Mouse (Mus musculus) thymus, postnatal 10 days (tissue): ENCODE measurements around the gene Maml2.

Experiments
- DNase-seq, 2 experiments: peaks; one replicate each; pipeline ENCODE4 v3.0.0; 2021; ENCODE audit warnings: low spot score in 2 of 2

The Maml2 gene

DNA sequence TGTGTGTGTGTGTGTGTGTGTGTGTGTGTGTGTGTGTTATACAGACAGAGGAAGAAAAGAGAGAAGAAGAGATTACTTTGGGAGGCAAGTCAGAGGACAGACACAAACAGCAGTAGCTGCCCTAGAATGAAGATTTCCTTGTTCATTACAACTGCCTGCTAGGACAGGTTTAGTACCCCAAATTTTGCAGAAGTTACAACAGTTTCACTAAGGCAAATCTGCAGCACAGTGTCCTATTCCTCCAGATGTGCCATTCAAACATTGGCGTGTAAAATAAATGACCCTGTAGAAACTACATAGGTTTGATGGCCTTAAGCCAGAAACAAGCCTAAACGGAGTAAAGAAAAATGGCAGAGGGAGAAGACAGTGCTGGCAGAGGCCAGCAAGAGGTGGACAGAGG lies 195.1 kb downstream of the Maml2 start:
- no peak for DNase-seq

DNA sequence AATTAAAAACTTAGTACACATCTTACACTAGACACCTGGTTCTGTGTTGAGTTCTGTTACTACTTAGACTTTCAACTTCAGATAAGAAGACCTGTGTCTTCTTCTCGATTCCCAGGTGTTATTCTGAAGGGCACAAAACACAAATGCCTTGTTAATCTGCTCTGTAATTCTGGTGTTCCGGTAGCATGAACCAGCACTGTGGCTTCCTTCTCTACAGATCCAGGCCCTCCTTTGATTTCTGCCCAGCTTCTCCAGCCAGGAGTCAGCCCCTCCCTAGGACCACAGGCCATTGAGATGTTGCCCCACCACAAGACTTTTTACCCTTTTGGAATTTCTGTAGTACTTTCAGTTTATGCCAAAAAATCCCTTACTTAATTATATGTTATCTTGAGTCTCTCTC lies 196.0 kb downstream of the Maml2 start:
- no peak for DNase-seq

DNA sequence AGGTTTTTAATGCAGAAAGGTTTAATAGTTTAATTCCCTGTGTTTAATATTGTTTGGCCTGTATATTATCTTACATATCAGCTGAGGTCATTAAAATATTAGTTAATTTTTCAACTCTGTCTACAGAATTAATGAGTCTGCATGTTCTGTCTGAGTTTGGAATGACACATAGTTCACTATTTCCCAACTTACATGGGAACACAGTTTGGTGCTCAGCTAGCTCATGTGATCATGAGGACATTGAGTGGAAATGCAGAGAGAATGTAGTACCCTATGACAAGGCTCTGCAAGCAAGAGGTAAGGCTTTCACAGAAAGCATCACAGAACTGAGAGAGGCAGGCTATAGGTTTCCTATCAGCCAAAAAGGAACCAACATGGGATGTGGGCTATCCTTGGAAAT lies 197.8 kb downstream of the Maml2 start:
- DNase-seq, result no peak

DNA sequence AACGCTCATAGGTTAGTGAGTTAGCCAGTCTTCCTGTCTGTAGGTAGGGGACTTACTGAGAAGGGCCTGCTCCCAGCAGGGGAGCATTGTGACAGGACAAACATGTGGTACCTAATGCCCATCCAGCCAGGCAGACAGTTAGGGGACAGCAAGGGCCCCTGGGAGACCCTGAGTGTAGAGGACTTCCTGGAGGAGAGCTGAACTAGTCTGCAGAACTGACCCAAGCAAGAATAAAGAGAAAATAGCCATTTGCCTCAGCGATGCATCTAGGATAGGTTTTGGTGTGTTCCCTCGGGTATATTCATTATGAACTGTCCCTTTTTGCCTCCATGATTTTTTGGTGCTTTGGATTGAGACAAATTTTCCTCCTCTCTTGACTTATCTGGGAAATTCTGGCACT lies 199.3 kb downstream of the Maml2 start:
- no peak for DNase-seq

DNA sequence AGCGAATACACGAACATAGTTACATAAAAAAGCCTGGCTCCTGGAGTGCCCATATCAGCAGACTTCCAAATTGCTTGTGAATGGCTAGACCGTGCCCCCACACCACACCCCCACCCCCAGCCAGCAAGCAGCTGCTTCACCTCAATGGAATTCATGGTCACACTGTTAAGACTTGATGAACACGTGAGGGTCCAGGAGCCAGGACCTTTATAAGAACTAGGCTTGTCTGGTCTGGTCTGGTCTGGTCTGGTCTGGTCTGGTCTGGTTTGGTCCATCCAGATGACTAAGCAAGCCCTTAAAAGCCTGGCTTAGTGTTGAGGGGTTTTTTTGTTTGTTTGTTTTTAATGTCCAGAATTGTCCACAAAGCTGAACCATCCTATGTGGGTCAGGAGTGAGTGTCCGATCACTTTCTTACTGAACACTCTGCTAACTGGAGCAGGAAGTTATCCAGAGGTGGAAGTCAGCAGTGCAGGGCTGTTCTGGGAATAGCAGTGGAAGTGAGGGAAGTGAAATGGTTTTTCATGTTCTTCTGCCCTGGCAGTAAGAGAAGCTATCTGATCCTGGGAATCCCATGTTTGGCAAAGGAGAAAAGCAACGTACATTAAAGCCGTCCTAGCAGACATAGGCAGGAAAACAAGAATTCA lies 200.1 kb downstream of the Maml2 start:
- DNase-seq, result no peak

DNA sequence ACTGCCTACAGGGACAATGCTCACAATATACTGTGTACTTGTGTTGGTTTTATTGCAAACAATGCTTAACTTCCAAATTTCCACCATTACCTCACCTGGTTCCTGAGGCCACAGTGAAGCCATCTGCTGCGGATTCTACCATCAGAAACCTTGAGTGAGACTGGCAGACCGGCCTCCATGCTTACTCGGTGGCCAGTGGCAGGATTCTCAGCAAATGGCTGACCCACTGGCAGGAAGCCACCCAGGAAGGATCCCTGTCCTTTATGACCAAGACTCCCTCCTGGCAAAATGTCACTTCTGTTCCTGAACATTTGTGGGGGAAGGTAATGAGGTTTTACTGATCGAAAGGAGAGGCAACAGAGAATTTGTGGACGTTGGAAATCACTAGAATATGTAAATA lies 202.3 kb downstream of the Maml2 start:
- DNase-seq, result no peak

DNA sequence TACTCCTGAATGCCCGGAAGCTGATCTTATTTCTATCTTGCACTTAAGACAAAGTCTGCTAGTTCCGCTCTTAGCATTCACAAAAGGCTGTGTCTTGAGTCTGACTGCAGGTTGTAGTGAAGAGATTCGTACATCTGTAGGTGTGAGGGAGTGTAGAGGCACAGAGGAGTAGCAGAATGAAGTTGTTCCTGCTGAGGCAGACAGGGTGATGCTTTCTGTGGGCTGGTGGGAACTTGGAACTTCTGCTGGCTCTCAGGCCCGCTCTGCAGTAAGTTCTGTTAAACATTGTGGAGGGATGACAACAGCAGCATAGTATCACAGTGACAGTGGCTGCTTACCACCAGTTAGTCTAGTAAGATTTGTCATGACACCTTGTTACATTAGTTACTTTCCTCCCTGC lies 207.3 kb downstream of the Maml2 start:
- DNase-seq, result no peak

DNA sequence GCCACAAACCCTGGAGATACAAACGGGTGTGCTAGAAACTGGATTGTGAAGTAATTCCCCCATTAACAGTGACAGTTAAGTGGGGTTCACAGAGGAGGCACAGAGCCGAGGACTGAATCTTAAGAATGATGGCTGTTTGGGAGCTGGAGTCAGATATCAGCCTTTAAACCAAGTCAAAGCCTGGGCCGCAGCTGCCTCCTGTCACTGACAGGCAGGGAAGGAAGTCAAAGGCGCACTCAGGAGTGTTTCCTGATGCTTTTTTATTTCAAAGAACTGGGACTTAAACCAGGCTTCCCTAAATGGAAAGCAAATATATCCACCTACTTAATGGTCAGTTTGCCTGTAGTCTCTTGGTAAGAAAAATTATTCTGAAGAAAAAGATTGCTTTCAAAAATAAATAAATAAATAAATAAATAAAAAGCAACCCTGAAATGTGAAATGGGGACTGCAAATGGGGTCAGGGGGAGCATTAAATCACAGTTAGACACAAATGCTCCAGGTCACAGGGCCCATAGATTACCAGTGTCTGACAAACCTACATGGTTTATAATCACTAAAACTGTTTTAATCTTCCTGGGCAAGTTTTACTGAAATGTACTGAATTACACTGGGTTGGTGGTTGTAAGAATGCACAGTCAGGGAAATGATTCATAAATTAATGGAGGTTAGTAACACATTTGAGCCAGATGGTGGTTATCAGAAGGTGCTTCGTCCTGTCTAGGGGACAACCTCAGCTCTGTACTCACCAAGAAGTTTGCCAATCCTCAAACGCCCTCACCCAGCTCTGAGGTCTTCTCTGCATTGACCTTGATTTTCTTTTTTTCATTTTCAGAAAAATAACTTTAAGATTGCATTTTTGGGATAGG lies 209.4 kb downstream of the Maml2 start:
- DNase-seq, result no peak

DNA sequence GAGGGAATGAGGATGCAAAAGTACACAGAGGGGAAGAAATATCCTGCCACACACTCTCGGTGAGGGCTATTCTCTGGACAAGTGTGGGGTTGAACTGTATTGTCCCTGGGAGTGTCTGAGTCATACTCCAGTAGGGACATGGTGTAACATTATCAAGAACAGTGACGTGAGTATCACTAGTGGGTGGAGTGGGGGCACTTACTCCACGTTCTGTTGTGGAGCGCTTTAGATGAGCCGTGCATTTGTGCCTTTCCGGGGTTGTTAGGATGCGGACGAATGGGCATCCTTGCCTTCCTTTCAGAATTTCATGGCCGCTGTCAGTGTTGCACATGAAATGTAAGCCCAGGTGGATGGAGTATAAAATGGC lies 210.0 kb downstream of the Maml2 start:
- no peak for DNase-seq

DNA sequence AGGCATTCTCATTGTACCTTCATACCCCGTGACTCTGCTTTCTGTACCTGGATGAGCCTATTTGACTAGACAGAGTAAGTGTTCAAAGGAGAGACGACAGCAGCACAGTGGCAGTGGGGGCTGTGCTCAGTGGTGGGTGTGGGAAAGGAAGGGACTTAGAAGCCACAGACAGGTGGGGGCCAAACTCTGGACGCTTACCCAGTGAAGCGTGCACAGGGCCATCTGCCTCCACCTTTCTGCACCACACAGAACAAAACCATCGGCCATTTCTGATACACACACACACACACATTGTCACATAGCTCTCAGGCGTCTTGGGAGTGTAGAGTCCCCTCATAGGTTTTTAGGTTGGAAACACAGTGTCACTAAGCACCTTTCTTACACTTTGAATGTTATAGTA lies 212.0 kb downstream of the Maml2 start:
- DNase-seq, result no peak

DNA sequence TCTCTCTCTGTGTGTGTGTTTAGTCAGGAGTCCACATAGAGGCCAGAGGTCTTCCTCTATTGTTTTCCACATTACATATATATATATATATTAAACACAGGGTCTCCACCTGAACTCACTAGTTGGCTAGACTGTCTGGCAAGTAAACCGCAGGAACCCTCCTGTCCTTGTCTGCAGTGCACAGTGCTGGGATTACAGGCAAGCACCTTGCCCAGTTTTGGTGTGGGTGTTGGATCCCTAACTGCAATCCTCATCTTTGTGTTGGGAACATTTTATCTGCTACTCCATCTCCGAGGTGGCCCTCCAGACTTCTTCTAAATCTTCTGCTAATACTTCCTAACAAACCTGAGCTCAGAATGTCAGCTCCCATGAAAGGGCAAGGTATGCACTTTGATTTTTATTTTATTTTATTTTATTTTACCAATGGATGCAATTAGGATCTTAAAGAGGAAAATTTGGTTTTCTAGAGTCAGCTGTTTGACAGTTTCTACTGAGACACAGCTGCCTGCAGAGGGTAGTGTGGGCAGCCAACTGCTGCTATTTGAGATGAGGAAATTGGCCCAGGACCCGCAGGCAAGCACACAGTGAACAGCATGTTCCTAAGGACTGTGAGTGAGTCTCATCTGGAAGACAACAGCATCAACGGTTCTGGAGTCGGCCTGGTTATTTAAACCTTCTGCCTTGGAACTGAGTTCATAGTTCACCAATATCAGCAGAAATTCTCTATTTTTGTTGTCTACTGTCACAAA lies 213.0 kb downstream of the Maml2 start:
- no peak for DNase-seq

DNA sequence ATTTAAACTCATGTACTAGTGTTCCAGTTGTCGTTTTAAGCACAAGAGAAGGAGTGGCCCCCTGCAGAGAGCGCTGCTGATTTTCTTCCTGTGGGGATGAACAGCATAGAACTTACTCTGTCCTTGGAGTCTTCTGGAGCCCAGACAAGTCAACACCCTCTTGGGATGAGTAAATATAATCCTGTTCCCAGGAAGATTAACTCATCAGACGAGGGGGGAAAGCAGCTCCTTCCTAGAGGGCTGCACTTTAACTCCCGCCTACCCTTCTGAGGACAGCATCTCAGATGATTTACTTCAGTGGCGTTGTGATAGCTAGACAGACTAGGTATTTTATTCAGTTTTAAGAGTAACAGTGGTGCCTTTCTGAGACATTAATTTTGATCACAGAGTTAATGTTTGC lies 215.4 kb downstream of the Maml2 start:
- DNase-seq, result no peak

DNA sequence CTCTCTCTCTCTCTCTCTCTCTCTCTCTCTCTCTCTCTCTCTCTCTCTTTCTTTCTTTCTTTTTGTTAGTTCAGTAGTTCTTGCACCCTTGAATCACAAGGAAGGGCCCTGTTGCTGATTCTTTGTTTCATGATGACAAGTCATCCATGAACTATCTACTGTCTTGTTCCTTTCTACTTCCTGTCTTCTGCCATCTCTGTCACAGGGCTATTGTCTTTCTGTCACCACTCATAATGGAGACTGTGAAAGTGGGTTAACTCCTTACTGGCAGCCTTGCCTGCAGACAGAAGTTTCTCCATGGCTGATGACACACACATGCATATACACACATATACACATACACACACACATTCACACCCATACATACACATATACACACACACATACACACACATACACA lies 216.7 kb downstream of the Maml2 start:
- DNase-seq, result no peak

DNA sequence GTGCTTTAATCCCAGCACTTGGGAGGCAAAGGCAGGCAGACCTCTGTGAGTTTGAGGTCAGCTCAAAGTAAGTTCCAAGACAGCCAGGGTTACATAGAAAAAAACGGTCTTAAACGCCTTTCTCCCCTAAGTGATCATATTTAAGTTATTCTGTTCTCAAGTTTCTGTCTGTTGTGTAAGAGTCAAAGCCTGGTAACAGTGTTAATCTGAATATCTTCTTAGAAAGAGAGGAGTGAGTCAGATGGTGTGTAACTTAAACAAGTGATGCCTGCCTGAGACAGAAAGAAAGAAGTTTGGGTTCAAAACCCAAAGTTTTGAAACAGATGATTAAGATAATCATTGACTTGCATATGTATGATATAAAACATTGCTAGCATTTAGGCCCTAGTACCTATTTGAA lies 218.2 kb downstream of the Maml2 start:
- DNase-seq, result no peak

DNA sequence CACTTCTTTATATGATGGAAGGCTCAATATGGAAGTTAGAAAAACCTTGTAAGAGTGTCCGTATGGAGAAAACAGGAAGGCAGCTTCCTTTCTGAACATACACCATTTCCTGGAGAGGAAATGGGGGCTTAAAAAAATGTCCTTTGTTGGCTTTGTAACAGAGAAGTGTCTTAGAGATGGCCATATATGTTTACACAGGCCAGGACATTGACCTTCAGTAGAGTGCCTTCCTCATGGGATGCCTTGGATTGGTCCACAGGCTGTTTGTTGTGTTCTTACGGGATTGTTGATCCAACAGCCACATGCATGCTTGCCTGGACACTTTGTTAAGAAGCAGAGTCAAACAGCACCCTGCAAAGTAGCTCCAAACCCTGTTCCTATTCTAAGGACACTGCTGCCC lies 220.3 kb downstream of the Maml2 start:
- DNase-seq, result no peak

DNA sequence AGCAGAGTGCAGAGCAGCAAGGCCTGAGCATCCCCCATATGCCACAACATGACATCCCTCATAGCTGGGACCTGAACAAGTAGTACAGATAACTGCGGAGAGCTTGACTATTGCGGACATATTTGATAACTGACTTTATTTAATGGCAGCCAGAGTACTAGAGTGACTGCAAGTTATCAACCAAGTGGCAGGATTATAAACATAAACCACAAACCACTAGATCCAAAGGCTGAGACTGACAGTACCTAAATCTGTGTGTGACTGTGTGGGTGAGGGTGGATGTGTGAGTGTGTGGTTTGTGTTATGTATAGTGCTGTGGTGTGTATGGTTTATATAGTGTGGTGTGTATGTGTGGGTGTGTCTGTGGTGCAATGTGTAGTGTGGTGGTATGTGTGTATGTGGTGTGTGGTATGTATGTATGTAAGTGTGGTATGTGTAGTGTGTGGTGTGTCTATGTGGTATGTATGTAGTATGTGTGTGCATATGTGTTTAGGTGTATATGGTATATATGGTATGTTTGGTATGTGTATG lies 220.7 kb downstream of the Maml2 start:
- no peak for DNase-seq

DNA sequence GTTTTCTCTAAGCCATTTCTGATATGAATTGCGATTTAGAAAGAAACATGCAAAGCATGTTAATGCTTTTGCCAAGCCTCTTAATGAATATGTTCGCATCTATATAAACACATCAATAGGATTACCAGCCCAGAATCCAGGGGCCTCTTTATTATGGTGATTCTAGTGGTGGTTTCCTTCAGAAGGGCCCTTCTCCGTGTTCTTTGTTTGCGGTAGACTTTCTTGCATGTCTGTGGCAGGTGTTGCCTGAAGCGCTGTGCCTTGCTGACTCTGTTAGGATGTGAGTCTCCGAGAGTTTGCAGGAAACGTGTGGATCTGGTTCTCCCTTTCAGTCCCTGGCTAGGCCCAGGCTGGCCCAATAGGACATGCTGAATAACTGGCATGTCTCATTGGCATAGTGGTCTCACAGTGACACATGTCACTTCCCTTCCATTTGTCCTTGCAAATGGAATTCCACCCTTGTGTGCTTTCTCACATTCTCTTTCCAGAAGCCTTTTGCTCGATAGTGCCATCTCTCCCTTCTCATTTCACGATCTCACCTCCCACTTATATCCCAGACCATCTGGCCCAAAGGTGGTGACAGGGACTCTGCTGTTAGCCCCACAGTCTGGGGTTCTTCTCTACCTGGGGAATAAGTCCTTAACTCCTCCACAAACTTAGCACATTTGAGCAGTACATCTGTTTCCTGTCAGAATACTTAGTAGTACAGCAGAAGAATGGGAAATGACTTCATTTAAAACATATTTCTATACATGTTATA lies 224.5 kb downstream of the Maml2 start:
- DNase-seq, result no peak

DNA sequence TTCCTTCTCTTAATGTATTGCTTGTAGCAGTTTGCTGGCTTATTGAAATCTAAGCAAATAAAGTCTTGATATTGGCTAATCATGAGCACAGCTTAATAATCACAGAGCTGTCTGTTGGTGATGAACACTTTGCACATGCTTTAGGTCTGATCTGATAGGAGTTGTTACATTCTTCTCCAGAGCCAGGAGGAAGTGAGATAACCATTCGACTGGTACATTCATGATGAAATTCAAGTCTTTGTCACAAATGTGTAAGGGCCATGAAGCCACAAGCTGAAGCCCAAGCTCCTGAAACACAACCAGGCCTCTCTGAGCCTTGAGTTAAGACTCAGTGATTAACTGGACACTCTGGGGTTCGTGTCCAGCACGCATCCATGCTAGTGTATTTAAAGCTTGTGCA lies 225.3 kb downstream of the Maml2 start:
- DNase-seq, result no peak

DNA sequence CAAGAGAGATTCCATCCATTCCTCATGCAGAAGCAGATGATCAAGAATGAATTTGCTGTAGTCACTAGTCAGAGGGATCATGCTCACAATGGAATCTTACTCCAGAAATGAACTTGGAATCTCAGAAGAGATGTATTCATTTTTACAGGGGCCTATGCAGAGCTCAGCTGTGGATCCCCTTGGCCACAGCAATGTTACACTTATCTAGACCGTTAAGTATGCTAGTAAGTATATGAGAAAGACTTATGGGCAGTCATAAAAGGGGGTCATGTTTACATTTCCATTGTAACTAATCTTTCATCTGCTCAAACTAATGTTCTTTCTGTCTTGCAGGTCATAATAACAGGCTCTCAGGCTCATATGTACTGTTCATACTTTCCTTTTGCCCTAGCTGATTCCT lies 227.3 kb downstream of the Maml2 start:
- DNase-seq, result no peak

DNA sequence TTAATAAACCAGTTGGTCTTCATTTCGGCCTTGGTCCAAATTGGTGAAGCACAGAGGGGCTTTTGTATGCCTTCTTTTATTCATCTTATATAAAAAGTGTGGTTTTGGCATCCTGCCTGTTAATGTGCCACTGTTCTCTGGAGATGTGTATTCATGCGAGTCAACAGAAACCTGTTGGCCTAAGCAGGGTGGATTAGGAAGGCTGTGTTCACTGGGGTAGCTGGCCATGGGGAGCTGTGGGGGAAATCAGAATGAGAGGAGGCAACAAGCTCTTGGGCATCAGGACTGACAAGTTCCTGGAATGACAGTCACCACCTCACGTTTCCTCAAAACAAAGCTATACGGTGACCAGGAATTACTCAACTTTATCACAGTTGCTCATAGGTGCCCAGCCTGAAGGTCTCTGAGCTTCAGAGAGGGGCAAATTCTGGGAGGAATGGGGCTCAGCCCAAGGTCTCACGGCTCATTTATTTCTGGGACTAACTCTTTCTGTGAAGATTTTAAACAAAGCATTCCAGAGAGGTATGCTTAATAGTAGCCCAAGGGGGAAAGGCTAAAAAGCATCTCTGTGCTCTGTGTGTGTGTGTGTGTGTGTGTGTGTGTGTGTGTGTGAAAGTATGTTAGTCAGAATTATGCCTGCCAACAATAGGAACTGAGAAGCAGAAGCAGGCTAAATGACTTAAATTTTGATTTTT lies 228.0 kb downstream of the Maml2 start:
- no peak for DNase-seq

DNA sequence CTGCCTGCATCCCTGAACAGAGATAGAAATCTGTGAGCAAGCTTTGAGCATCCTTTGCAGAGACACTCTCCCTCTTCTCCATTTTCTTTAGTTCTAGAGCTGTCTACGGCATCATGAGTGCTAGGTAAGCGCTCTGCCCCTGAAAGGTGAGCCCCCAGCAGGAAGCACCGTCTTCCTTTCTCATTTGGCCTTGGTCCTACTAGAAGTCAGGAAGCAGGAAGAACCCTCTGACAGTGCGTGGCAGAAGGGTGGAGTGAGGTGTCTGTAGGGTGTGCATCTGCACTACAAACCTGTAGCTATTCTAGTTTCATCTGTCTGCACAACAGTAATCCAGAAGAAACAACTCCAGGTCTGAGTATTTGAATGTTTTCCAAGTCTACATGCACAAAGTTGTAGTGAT lies 232.8 kb downstream of the Maml2 start:
- no peak for DNase-seq
